Mouse (Mus musculus) macrophage (primary cell): ENCODE data around the gene Grasp. TPM values are rescaled to one million over a fixed set of nuclear protein-coding genes. Genes with fewer than 3 reads are reported as not detected.

Source experiments
- H3K27ac ChIP-seq: fragments of 350-480 bp; formaldehyde crosslinking; 2 replicates; pipeline ENCODE4 v1.9.0; 2021
- H3K36me3 ChIP-seq: fragments of 350-480 bp; formaldehyde crosslinking; 2 replicates; pipeline ENCODE4 v1.9.0; 2021; ENCODE audit errors: inconsistent target
- H3K4me3 ChIP-seq: fragments of 350-480 bp; formaldehyde crosslinking; 2 replicates; pipeline ENCODE4 v1.9.0; 2021; ENCODE audit errors: inconsistent target
- H3K79me2 ChIP-seq: fragments of 350-480 bp; formaldehyde crosslinking; 2 replicates; pipeline ENCODE4 v1.9.0; 2021; ENCODE audit errors: inconsistent target
- WGBS: methylation state at CpG from one replicate; pipeline ENCODE4 v1.1.7; 2026; ENCODE audit warnings: inconsistent platforms; ENCODE audit not compliant: missing documents; 5-methylcytosine and 5-hydroxymethylcytosine counted together
- polyA plus RNA-seq: library from polyadenylated mRNA; stranded (reverse); fragments of 250-400 nt; gene quantifications from 3 replicates; pipeline ENCODE4 v1.2.4, GENCODE M21; 2018; ENCODE audit warnings: inconsistent platforms

The Grasp gene
- polyA plus RNA-seq, 1 experiment from 2014 or later, result 0.26 TPM

DNA sequence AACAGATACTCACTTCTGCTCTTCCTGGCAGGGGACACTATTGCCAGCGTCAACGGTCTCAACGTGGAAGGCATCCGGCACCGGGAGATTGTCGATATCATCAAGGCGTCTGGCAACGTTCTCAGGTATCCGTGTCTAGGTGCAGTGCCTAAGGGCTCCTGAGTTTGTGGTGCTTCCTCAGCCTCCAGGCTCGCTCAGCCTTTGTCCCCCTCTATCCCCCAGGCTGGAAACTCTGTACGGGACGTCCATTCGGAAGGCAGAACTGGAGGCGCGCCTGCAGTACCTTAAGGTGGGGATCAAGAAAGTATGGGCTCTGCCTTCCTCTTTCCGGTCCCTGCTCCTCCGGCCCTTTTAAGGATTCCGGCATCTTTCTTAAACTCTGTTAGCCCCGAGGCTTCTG, 6.5 kb downstream of the Grasp start:
- no peaks in the 10 kb centered on the region for H3K79me2 ChIP-seq
- H3K27ac ChIP-seq, result no peak overlapping the region
- no peaks in the 10 kb centered on the region for H3K36me3 ChIP-seq
- WGBS, result 96% methylated on average over 16 of the region's 19 CpGs
- H3K4me3 ChIP-seq, result no peak overlapping the region

DNA sequence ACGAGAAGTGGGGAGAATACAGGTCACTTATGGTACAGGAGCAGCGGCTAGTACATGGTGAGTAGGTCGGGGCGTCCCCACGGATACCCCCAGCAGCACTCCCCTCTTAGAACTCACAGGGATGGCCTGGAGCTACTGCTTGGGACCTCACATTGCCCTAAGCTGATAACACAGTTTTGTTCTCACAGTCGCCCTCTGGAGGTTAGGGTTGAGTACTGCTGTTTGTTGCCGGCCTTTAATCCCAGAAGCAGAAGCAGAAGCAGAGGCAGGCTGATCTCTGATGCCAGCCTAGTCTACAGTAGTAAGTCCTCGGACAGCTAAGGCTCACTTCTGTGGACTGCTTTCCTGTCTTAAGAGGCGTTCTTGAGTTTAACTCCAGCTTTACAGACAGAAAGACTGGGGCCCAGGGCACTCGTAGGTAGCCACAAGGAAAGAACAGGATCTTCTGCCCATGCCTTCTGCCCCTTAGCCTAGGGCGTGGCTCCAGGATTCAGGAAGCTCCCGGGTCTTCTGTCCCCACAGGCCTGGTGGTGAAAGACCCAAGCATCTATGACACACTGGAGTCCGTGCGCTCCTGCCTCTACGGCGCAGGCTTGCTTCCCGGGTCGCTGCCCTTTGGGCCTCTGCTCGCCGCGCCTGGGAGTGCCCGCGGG, 7.1 kb downstream of the Grasp start:
- Histone ChIP-seq H3K27ac (no peak overlapping the region), H3K36me3 (no peaks in the 10 kb centered on the region), H3K4me3 (no peak overlapping the region), H3K79me2 (no peaks in the 10 kb centered on the region)
- WGBS, result 90% methylated on average over 21 of the region's 23 CpGs

DNA sequence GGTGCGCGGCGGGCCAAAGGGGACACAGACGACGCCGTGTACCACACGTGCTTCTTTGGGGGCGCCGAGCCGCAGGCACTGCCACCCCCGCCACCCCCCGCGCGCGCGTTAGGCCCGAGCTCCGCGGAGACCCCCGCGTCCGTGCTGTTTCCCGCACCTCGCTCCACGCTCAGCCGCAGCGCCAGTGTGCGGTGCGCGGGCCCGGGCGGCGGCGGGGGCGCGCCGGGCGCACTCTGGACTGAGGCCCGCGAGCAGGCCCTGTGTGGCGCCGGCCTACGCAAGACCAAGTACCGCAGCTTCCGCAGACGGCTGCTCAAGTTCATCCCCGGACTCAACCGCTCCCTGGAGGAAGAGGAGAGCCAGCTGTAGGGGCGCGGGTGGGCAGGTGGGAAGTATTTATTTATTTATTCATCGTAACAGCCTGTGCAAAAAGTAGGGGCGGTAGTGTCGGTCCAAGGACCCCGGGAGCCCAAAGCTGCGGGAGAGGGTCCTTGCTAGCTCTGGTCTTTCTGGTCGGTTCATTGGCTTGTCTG, 7.7 kb downstream of the Grasp start:
- H3K4me3 ChIP-seq, result no peak overlapping the region
- H3K27ac ChIP-seq, result no peak overlapping the region
- no peaks in the 10 kb centered on the region for H3K36me3 ChIP-seq
- H3K79me2 ChIP-seq, result no peaks in the 10 kb centered on the region
- WGBS, result 96% methylated on average over 33 of the region's 56 CpGs

DNA sequence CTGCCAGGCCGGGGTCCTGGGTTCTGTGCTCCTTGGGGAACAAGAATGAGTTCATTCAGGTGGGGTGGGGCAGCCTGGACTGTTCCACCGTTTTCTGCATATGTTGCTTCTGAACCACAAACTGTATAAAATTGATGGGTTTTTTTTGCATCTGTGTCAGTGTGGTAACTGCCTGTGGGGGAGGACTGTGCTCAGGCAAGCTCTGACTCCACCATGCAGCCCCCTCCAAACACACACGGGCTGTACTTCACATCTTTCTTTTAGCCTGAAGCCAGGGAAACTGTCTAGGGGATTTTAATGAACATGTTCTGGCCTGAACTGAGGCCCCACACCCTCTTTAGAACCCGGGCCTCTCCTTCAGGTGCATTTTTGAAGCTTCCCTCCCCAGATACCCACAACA, 8.6 kb downstream of the Grasp start:
- Histone ChIP-seq H3K4me3 (no peak overlapping the region), H3K79me2 (no peaks in the 10 kb centered on the region), H3K27ac (no peak overlapping the region), H3K36me3 (no peaks in the 10 kb centered on the region)
- 76% methylated on average over 4 of the region's 4 CpGs for WGBS

DNA sequence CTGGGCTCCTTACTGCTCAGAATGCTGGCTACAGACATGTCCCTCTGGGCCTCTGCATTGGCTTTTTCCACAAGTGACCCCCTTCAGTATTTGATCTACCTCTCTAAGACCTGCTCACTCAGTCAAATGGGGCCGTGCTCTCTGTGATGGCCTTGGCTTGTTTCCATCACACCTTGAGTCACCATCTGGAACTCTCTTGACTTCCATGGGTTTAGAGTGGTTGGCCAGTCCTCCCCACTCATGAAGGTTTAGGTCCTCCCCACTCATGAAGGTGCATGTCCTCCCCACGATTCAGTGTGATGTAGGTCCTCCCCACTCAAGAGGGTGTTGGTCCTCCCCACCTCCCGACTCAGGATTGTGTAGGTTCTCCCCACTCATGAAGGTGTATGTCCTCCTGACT, 9.2 kb downstream of the Grasp start:
- Histone ChIP-seq H3K79me2 (no peaks in the 10 kb centered on the region), H3K36me3 (no peaks in the 10 kb centered on the region), H3K27ac (no peak overlapping the region), H3K4me3 (no peak overlapping the region)
- WGBS, result 86% methylated on average over 3 of the region's 3 CpGs

DNA sequence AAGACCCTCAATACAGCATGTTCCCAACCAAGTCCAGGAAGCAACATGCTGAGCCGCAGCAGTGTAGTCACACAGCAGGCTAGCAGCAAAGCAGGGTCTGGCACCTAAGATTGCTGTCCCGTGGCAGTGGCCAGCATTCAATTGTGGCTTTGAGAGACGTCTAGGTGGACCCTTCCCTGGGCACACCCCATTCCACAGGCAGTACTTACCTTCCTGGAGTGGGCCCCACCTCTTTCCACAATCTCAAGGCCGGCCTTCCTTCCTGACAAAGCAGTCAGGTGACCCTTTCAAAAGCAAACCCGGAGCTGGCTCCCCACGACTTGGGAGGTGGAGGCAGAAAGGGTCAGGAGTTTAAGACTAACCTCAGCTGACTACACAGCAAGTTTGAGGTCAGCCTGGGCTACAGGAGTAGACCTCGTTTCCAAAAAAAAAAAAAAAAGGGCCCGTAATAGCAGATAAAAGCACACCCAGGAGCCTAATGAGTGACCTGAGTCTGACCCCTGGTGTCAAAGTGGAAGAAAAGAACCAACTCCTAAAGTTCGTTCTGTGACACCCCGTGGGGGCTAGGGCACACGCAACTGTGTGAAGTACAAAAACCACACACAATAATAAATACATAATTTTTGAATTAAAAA, 9.8 kb downstream of the Grasp start:
- no peak overlapping the region for H3K27ac ChIP-seq
- no peaks in the 10 kb centered on the region for H3K36me3 ChIP-seq
- no peaks in the 10 kb centered on the region for H3K79me2 ChIP-seq
- 36% methylated on average over 9 of the region's 11 CpGs for WGBS
- H3K4me3 ChIP-seq, result no peak overlapping the region

DNA sequence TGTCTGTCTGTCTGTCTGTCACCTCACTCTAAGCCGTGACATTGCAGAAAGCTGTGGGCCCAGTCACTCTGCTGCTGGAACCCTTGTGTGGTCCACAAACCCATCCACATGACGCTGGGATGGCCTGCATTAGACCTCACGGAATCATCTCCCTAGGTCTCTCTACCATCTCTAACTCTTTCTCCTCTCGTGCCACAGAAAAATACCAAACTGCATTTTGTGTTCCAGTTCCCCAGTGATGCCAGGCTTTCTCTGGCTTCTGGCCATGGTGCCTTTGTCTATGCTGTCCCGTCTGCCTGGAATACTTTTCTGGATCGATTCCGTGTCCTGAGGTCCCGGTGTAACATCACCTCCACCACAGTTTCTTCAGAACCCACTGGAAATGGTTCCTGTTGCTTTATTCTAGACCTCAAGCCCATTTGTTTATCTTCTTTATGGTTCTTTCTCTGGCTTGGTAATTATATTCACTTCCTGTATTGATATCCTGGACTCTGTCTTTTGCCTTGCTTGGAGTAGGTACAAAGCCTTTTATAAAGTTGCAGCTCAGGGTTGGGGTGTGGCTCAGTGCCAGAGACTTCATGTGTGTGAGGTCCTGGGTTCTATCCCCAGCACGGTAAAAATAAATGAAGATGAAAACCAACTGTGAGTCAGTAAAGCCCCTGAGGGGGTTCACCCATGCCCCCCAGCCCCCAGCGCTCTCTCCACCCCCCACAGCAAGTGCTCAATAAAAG, 10.8 kb downstream of the Grasp start:
- WGBS, result 87% methylated on average over 10 of the region's 10 CpGs
- no peak overlapping the region for H3K4me3 ChIP-seq
- H3K79me2 ChIP-seq, result no peaks in the 10 kb centered on the region
- no peak overlapping the region for H3K27ac ChIP-seq
- H3K36me3 ChIP-seq, result no peaks in the 10 kb centered on the region

DNA sequence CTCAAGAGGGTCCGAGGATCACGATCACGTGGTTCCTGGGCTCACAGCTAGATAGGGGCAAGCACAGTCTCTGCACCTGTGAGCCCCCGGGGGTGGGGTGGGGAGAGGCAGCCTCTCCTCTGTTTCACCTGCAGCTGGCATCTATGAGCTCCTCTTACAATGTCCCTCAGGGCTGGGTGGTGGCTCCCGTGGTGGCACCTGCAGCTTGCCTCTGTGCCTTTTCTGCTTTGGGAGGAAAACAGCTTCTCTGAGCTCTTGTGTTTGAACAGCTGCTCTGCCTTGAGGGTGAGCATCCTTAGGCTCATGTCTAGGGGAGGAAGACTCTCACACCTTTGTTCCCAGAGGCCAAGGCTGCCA, 11.3 kb downstream of the Grasp start:
- H3K4me3 ChIP-seq, result no peak overlapping the region
- H3K36me3 ChIP-seq, result no peaks in the 10 kb centered on the region
- 67% methylated on average over 5 of the region's 5 CpGs for WGBS
- no peaks in the 10 kb centered on the region for H3K79me2 ChIP-seq
- no peak overlapping the region for H3K27ac ChIP-seq

DNA sequence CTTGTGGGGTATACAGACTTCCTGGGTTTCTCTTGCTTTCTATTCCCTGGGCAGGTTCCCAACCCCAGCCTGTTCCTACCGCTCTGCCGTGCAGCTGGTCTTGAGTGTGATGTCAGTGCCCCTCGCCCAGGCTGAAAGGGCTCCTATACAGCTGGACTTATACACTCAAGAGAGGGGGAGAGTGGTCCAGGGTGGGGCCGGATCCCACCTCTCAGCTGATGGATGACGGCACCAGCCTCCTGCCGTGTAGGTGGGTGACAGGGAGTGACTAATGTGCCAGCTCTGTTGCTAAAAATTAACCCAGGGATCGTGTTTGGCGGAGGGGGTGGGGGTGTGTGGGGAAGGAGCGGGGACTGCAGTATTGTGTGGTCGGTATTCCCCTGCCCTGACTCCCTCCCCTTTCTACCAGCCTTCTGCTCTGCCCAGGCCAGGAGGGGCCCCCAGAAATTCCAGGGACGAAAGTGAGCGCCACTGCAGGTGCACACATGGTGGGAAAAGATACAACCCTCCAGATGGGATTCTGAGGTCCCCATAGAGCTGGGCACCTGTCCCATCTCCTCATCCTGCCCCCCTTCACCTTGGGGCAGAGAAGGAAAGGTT, 11.8 kb downstream of the Grasp start:
- Histone ChIP-seq H3K79me2 (no peaks in the 10 kb centered on the region), H3K4me3 (no peak overlapping the region), H3K36me3 (no peaks in the 10 kb centered on the region), H3K27ac (no peak overlapping the region)
- WGBS, result 49% methylated on average over 9 of the region's 12 CpGs

DNA sequence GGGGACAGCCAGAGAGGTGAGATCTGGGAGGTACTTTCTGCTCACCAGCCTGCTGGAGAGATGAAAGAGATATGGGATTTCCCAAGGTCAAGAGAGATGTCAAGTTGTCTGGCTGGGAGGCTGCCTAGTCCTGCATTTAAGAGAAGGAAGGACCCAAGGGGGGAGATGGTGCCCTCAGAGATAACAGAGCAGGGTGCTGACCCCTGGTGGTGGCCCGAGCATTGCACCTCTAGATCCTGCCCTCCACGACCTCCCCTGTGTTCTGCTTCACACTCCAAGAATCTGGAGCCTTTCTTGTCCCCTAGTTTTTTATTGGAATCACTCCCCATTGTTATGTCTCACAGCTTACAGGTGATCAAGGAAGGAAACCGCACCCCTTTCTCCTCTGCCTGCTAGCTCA, 12.9 kb downstream of the Grasp start:
- H3K36me3 ChIP-seq, result no peaks in the 10 kb centered on the region
- no peaks in the 10 kb centered on the region for H3K79me2 ChIP-seq
- no peak overlapping the region for H3K4me3 ChIP-seq
- no peak overlapping the region for H3K27ac ChIP-seq
- 7% methylated on average over 3 of the region's 3 CpGs for WGBS

DNA sequence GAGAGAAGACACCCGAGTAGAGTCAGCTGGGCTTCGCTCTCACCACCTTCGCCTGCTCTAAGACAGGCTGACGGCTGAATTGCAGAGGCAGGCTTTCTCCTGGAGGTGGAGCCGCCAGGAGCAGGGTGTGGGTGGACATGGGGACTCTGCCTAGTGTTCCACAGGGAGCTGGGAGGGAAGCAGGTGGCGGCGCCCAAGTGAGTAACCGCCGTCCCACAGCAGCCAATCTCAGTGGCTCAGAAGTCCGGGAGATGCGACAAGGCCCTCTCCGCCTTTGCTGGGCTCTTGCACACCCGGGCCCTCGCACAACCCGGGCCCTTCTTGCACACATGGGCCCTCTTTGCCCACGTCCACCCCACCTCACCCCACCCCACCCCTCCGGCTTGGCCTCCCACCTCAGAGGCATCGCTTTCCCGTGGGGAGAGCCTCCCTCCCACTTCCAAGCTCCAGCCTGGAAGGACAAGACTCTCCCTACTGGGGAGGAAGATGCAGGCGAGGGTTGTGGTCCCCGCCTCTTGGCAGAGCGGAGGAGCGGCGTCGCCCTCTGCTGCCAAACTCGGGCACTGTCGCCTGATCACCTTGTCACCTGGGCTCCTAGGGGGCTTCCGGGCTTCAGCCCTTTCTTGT, 15.0 kb downstream of the Grasp start:
- no peak overlapping the region for H3K27ac ChIP-seq
- 24% methylated on average over 27 of the region's 28 CpGs for WGBS
- H3K4me3 ChIP-seq, result no peak overlapping the region
- no peaks in the 10 kb centered on the region for H3K79me2 ChIP-seq
- H3K36me3 ChIP-seq, result no peaks in the 10 kb centered on the region

DNA sequence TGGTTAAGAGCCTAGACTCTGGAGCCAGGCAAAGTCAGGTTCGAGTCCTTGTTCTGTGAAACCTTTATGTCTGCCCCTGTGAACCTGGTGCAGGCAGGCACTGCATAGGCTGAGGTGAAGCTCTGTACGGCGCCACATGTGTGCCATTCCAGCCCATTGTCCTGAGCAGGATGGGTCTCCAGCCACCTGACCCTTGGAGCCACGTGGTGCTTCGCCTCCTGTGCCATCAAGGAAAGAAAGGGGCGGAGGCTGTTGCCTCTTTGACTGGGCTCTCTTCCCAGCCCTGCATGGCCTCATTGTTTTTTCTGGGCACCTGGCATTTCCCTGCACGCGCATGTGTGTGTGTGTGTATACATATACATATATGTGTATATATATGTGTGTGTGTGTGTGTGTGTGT, 15.8 kb downstream of the Grasp start:
- Histone ChIP-seq H3K36me3 (no peaks in the 10 kb centered on the region), H3K79me2 (no peaks in the 10 kb centered on the region), H3K27ac (no peak overlapping the region), H3K4me3 (no peak overlapping the region)
- WGBS, result 82% methylated on average over 8 of the region's 8 CpGs

DNA sequence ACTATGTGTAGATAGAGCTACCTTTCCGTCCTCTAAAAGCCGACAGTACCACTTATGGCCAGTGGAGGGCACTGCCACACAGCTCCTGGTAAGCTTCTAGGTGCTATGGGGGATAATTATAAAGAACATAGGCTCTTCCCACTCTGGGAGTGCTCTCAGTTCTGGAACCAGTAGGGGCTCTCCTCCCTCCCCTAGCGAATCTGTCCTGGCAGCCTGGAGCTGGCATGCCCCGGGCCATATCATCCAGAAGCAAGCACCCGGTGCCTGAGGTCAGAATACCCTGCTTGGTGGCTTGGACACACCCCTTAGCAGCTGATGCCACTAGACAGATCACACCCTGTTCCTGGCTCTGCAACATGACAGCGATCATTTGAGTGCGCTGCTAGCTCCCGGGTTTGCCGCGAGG, 16.8 kb downstream of the Grasp start:
- WGBS, result 9% methylated on average over 10 of the region's 10 CpGs
- Histone ChIP-seq H3K4me3 (peak overlapping the region; percentile 16; the same call in 1 of the 2 replicates), H3K27ac (peak overlapping the region; percentile 19), H3K36me3 (no peaks in the 10 kb centered on the region), H3K79me2 (no peaks in the 10 kb centered on the region)

DNA sequence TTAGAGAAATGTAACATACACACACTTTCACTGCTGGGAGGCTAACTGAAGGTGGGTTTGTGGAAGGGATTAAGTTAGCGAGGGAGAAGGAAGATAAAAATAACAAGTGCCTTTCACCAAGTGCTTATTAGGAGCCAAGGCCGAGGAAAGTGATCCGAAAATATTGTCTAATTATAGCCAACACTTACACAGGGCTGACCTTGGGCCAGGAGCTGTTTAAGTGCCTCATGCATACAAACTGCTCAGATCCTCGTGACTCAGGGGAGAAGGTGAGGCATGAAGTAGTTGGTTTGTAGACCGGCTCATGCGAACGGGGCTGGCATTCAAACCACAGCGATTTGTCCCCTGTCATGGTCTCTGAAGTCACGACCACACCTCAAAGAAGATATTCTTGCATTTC, 17.2 kb downstream of the Grasp start:
- 44% methylated on average over 9 of the region's 9 CpGs for WGBS
- Histone ChIP-seq H3K36me3 (no peaks in the 10 kb centered on the region), H3K27ac (peak overlapping the region; percentile 19), H3K4me3 (peak overlapping the region; percentile 16; the same call in 1 of the 2 replicates), H3K79me2 (no peaks in the 10 kb centered on the region)
